Mouse (Mus musculus) heart, embryonic 12.5 days (tissue): ENCODE results near the gene Eif2s2. TPM values are rescaled to one million over a fixed set of nuclear protein-coding genes. Genes with fewer than 3 reads are reported as not detected.
"Not testable (repeated sequence)": the region's sequence is repeated elsewhere in the genome, so short reads cannot be mapped to it uniquely, and the experiment has no call there.

Source experiments
- ATAC-seq: fragments of 200-750 bp; cut with Nextera tagmentation; 2 replicates; pipeline ENCODE4 v1.8.0; 2017; ENCODE audit warnings: moderate TSS enrichment, moderate library complexity; ENCODE audit not compliant: insufficient number of reproducible peaks, low FRiP score
- H3K27ac ChIP-seq: fragments of 300-500 bp; sonication (generic); 2 replicates; pipeline ENCODE4 v1.5.1; 2016; ENCODE audit warnings: mild to moderate bottlenecking, moderate library complexity; ENCODE audit not compliant: poor library complexity, severe bottlenecking
- H3K27me3 ChIP-seq: fragments of 300-500 bp; sonication (generic); replicated peaks from 2 replicates; pipeline ENCODE4 v1.6.1; 2016; ENCODE audit warnings: mild to moderate bottlenecking, moderate library complexity
- H3K36me3 ChIP-seq: fragments of 300-500 bp; sonication (generic); 2 replicates; pipeline ENCODE4 v1.6.1; 2016; ENCODE audit warnings: mild to moderate bottlenecking, moderate library complexity
- H3K4me1 ChIP-seq: fragments of 300-500 bp; sonication (generic); replicated peaks from 2 replicates; pipeline ENCODE4 v1.6.1; 2016; ENCODE audit warnings: mild to moderate bottlenecking
- H3K4me2 ChIP-seq: fragments of 300-500 bp; sonication (generic); 2 replicates; pipeline ENCODE4 v1.6.1; 2016; ENCODE audit warnings: mild to moderate bottlenecking, moderate library complexity
- H3K4me3 ChIP-seq: fragments of 300-500 bp; sonication (generic); 2 replicates; pipeline ENCODE4 v1.5.1; 2016; ENCODE audit warnings: mild to moderate bottlenecking
- H3K9ac ChIP-seq: fragments of 300-500 bp; sonication (generic); 2 replicates; pipeline ENCODE4 v1.6.1; 2016; ENCODE audit warnings: mild to moderate bottlenecking, moderate library complexity
- H3K9me3 ChIP-seq: fragments of 300-500 bp; sonication (generic); replicated peaks from 2 replicates; pipeline ENCODE4 v1.6.1; 2016; ENCODE audit warnings: mild to moderate bottlenecking, moderate library complexity
- WGBS: fragments of 180-500 bp; shearing (Covaris S2); methylation state at CpG from one replicate; pipeline ENCODE4 v1.1.7; 2016; 5-methylcytosine and 5-hydroxymethylcytosine counted together
- polyA plus RNA-seq: library from polyadenylated mRNA; unstranded; fragments of >200 nt; fragmentation: Nextera tagmentation; extraction: Ambion mirVana; gene quantifications from 2 replicates; pipeline ENCODE4 v1.2.1, GENCODE M21; 2016

Gene Eif2s2
- polyA plus RNA-seq, 1 experiment from 2014 or later = 79.6 TPM

- no peaks in the 10 kb centered on the region for H3K4me1 ChIP-seq
- no peak overlapping the region for H3K27ac ChIP-seq
- ATAC-seq = no peak
- no peaks in the 10 kb centered on the region for H3K9me3 ChIP-seq
- H3K4me3 ChIP-seq = no peak overlapping the region
- no peaks in the 10 kb centered on the region for H3K27me3 ChIP-seq
- no peak overlapping the region for H3K4me2 ChIP-seq
- no peak overlapping the region for H3K9ac ChIP-seq
- H3K36me3 ChIP-seq = no peaks in the 10 kb centered on the region
- 74% methylated on average over 7 of the region's 7 CpGs for WGBS
Measured at GRCm38 (mm10) chr2:154920896-154921295, 28.2 kb upstream of the Eif2s2 start.

- H3K9ac ChIP-seq = no peak overlapping the region
- 69% methylated on average over 13 of the region's 13 CpGs for WGBS
- no peaks in the 10 kb centered on the region for H3K27me3 ChIP-seq
Measured at GRCm38 (mm10) chr2:154917866-154918641, 25.3 kb upstream of the Eif2s2 start.

GRCm38 (mm10) chr2:154916547-154916946 lies 23.8 kb upstream of the Eif2s2 start:
- Histone ChIP-seq H3K36me3 (no peaks in the 10 kb centered on the region), H3K4me1 (no peaks in the 10 kb centered on the region), H3K4me3 (no peak overlapping the region), H3K27me3 (no peaks in the 10 kb centered on the region), H3K27ac (no peak overlapping the region), H3K9me3 (no peaks in the 10 kb centered on the region), H3K9ac (no peak overlapping the region), H3K4me2 (no peak overlapping the region)
- ATAC-seq = no peak
- WGBS = 17% methylated on average over 2 of the region's 2 CpGs

More at GRCm38 (mm10) chr2:154917866-154918641, 25.3 kb upstream of the Eif2s2 start:
- ATAC-seq = no peak
- H3K4me1 ChIP-seq = no peaks in the 10 kb centered on the region
- H3K4me3 ChIP-seq = no peak overlapping the region
- H3K9me3 ChIP-seq = no peaks in the 10 kb centered on the region
- no peak overlapping the region for H3K4me2 ChIP-seq
- no peaks in the 10 kb centered on the region for H3K36me3 ChIP-seq
- H3K27ac ChIP-seq = no peak overlapping the region

GRCm38 (mm10) chr2:154915922-154916541 lies 23.3 kb upstream of the Eif2s2 start:
- no peak overlapping the region for H3K4me3 ChIP-seq
- H3K4me2 ChIP-seq = no peak overlapping the region
- WGBS = 75% methylated on average over 12 of the region's 12 CpGs
- ATAC-seq = no peak
- H3K9ac ChIP-seq = no peak overlapping the region
- H3K4me1 ChIP-seq = no peaks in the 10 kb centered on the region
- H3K9me3 ChIP-seq = no peaks in the 10 kb centered on the region
- no peaks in the 10 kb centered on the region for H3K27me3 ChIP-seq
- H3K36me3 ChIP-seq = no peaks in the 10 kb centered on the region
- H3K27ac ChIP-seq = no peak overlapping the region

GRCm38 (mm10) chr2:154909789-154910188 lies 17.1 kb upstream of the Eif2s2 start:
- Histone ChIP-seq H3K36me3 (no peaks in the 10 kb centered on the region), H3K4me1 (no peaks in the 10 kb centered on the region), H3K27ac (no peak overlapping the region), H3K27me3 (no peaks in the 10 kb centered on the region), H3K9ac (no peak overlapping the region), H3K9me3 (no peaks in the 10 kb centered on the region), H3K4me3 (no peak overlapping the region), H3K4me2 (no peak overlapping the region)
- 73% methylated on average over 6 of the region's 6 CpGs for WGBS
- no peak for ATAC-seq

GRCm38 (mm10) chr2:154908223-154908622 lies 15.5 kb upstream of the Eif2s2 start:
- H3K27ac ChIP-seq, H3K4me3 ChIP-seq, ATAC-seq, H3K9me3 ChIP-seq, H3K9ac ChIP-seq, H3K27me3 ChIP-seq, H3K4me1 ChIP-seq, H3K4me2 ChIP-seq, H3K36me3 ChIP-seq: not testable (repeated sequence)
- WGBS = 42% methylated on average over 2 of the region's 2 CpGs

- ATAC-seq = no peak
- Histone ChIP-seq H3K4me1 (no peaks in the 10 kb centered on the region), H3K4me3 (no peak overlapping the region), H3K9ac (no peak overlapping the region), H3K27me3 (peaks cover 7% of the 10 kb centered on the region; the same call in 1 of the 2 replicates), H3K4me2 (no peak overlapping the region), H3K36me3 (no peaks in the 10 kb centered on the region), H3K9me3 (no peaks in the 10 kb centered on the region), H3K27ac (no peak overlapping the region)
- 57% methylated on average over 2 of the region's 2 CpGs for WGBS
Measured at GRCm38 (mm10) chr2:154905796-154906195, 13.1 kb upstream of the Eif2s2 start.

GRCm38 (mm10) chr2:154902111-154902510 lies 9.4 kb upstream of the Eif2s2 start:
- no peak overlapping the region for H3K4me3 ChIP-seq
- ATAC-seq = no peak
- peaks cover 7% of the 10 kb centered on the region; the same call in 1 of the 2 replicates for H3K27me3 ChIP-seq
- H3K9ac ChIP-seq = no peak overlapping the region
- no peak overlapping the region for H3K27ac ChIP-seq
- no peak overlapping the region for H3K4me2 ChIP-seq
- WGBS = 82% methylated on average over 3 of the region's 3 CpGs
- no peaks in the 10 kb centered on the region for H3K9me3 ChIP-seq
- no peaks in the 10 kb centered on the region for H3K4me1 ChIP-seq
- H3K36me3 ChIP-seq = no peaks in the 10 kb centered on the region

- not testable (repeated sequence) for H3K27ac ChIP-seq, ATAC-seq, H3K4me3 ChIP-seq, H3K9me3 ChIP-seq, H3K4me1 ChIP-seq, H3K27me3 ChIP-seq, H3K4me2 ChIP-seq, H3K36me3 ChIP-seq, H3K9ac ChIP-seq
- 77% methylated on average over 4 of the region's 4 CpGs for WGBS
Measured at GRCm38 (mm10) chr2:154899412-154899811, 6.7 kb upstream of the Eif2s2 start.

GRCm38 (mm10) chr2:154899004-154899403 lies 6.3 kb upstream of the Eif2s2 start:
- not testable (repeated sequence) for H3K9ac ChIP-seq, H3K27me3 ChIP-seq, H3K27ac ChIP-seq, H3K4me1 ChIP-seq, H3K4me3 ChIP-seq, H3K36me3 ChIP-seq, H3K4me2 ChIP-seq, ATAC-seq, H3K9me3 ChIP-seq
- WGBS = 82% methylated on average over 8 of the region's 8 CpGs

GRCm38 (mm10) chr2:154893548-154893947 lies 813 bp upstream of the Eif2s2 start:
- no peak overlapping the region for H3K4me3 ChIP-seq
- H3K27me3 ChIP-seq = no peaks in the 10 kb centered on the region
- WGBS = 63% methylated on average over 4 of the region's 4 CpGs
- H3K36me3 ChIP-seq = no peaks in the 10 kb centered on the region
- peak overlapping the region; percentile 82; the same call in 1 of the 2 replicates for H3K4me2 ChIP-seq
- peaks cover 10% of the 10 kb centered on the region for H3K4me1 ChIP-seq
- no peak overlapping the region for H3K9ac ChIP-seq
- no peaks in the 10 kb centered on the region for H3K9me3 ChIP-seq
- no peak overlapping the region for H3K27ac ChIP-seq
- ATAC-seq = no peak
